Mouse (Mus musculus) megakaryocyte, embryonic 14.5 days (primary cell): ENCODE results near the gene Adipoq.

Source experiments
- FLI1 ChIP-seq: IDR thresholded peaks from 2 replicates; pipeline ENCODE4 v1.6.1; 2012; ENCODE audit warnings: low read length, inconsistent platforms, mixed read lengths
- GATA1 ChIP-seq: IDR thresholded peaks from 3 replicates; pipeline ENCODE4 v1.6.1; 2012; ENCODE audit warnings: mixed read lengths, low read length, inconsistent platforms, borderline replicate concordance

GRCm38 (mm10) chr16:23127673-23128375 is 18.5 kb upstream of the Adipoq start, which contains the start of gene Rfc4:
- no peak for TF ChIP-seq GATA1
- peak; percentile 98; the same call in 1 of the 2 replicates for TF ChIP-seq FLI1
